Mouse (Mus musculus) MEL-GATA-1-ER (cell line): ENCODE results near the gene Srgap1.

Experiments
- DNase-seq: peaks from one replicate; pipeline ENCODE4 v3.0.0-alpha.2; 2012; ENCODE audit warnings: low read depth; ENCODE audit errors: extremely low read depth

Srgap1 gene

DNA sequence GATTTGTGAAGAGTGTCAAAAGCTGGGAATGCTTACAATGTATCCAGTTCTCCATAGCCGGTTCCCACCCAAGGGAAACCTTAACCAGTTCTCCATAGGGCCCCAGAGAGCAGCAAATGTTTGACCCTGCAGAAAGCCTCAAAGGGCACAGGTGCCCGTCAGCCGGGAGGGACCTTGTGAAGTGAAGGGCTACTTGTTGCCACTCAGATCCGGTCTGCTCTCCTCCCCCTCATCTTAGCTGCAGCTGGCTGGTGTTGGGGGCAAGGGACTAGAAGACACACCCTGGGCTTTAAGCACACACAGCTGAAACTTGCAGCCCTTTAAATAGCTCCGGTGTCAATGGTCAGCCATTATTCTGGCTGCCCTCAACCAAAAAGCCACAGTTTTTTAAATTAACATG lies 30.1 kb downstream of the Srgap1 start:
- no peak for DNase-seq

DNA sequence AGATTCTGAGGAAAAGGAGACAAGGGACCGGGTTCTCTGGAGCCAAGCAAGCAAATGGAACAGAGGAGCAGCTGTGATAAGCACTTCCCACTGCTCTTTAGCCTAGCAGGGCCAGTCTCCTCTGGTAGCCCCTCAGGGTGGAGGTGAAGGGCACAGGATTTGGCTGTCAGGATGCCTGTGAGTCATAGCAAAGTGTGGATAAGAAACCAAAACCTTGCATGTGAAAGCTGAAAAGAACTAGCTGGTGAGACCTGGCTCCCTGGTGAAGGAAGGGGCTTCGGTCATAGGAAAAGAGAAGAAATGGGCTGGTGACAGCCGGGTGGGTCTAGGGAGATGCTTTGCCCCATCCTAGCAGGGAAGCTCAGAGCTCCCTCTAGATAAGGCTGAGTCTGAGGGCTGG lies 30.5 kb downstream of the Srgap1 start:
- no peak for DNase-seq

DNA sequence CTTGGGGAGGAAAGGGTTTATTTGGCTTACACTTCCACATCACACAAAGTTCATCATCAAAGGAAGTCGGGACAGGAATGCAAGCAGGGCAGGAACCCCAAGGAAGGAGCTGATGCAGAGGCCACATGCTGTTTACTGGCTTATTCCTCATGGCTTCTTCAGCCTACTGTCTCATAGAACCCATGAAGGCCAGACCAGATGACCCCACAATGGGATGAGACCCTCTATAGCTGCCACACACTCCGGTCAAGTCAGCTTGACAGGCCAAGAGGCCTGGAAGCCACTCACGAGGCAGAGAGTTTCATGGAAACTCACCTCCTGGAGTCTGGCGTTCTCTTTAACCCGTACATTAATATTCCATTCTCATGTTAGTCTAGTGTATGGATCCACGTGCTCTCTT lies 34.8 kb downstream of the Srgap1 start:
- no peak for DNase-seq

DNA sequence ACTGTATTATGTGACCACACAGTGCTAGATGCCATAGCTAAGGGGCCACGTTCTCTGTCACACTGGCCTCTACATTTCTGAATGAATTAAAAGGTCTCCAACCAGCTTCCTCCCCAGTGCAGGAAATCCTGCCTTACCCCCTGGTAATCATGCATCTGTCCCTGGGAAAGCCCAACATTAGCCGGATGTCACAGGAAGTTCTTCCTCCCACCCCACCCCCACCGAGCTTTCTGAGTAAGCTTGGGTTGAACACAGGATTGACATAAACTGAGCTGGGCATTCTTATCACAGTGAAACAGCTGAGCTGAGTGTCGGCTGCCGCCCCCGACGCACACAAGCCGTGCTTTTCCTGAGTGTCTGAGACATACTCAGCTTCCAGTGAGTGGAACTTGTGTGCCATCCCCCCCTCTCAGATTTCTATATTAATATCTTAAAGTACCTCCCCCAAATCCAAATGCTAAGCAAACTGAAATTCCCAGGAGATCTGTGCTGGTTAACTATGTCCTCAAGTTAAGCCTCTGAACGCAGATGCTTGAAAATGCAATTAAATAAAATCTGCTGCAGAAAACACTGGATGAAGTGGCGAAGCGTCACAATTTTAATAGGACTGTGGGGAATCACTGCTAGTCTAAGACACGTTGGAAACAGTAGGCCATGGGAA lies 38.3 kb downstream of the Srgap1 start:
- peak; percentile 26 for DNase-seq

DNA sequence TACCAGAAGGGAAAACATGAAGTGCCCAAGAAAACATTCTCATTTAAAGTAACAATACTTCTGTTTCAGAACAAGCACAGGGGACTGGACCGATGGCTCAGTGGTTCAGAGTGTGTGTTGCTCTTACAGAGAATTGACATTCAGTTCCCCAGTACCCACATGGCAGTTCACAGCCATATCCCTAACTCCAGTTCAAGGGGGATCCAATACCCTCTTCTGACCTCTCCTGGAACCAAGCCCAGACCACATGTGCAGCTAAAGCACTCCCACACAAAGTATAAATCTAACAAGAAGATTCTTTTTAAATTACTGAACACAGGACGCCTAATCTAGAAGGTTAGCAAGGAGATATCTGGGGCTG lies 38.8 kb downstream of the Srgap1 start:
- no peak for DNase-seq

DNA sequence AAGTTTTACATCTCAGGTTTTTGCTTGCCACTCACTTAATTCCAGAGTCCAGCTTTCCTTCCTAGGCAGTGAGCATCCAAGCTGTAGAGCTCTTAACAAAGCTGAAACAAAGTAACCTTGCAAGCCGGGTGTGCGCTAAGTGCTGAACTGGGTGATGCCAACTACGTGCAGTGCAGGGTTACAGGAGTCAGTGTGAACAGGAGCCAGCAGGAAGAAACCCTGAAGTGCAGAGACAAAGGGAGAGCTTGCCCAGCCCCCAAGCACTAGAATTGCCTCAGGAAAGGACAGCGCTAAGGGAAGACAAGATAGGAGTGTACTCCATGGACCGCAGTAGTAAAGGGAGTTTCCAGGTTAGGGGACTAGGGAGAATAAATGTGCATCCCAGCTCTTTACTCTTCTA lies 40.5 kb downstream of the Srgap1 start:
- no peak for DNase-seq

DNA sequence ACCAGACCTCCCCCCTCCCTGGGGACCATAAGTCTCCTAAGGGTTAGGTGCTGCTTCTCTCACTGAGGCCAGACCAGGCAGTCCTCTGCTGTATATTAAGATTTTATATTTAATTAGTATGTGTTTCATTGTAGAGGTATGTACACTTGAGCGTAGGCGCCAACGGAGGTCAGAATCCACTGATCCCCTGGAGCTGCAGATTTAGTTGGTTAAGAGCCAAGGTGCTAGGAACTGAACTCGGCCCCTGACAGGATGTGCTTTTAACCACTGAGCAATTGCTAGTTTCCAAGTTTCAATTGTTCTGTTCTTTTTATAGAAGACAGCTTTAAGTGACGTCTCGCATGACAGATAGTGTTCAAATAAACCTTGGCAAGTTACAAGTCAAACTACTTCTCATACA lies 41.0 kb downstream of the Srgap1 start:
- DNase-seq, result no peak

DNA sequence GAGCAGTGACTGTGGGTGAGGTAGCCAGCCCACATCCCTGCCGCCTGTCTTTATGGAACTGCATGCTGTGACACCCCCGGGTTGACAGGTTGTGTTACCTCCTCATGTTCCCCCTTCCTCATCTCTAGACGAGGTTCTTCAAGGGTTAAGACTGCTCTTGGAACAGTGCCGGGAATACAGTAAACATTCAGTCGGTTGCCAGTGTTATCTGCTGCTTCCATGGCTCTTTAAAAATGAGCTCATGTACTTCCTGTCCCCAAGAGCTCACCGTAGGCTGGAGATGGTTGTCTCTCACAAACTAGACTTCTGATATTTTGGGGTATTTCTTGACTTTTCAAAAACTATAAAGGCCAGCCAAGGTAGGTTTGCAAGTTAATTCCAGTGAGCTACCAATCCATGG lies 41.6 kb downstream of the Srgap1 start:
- DNase-seq, result no peak

DNA sequence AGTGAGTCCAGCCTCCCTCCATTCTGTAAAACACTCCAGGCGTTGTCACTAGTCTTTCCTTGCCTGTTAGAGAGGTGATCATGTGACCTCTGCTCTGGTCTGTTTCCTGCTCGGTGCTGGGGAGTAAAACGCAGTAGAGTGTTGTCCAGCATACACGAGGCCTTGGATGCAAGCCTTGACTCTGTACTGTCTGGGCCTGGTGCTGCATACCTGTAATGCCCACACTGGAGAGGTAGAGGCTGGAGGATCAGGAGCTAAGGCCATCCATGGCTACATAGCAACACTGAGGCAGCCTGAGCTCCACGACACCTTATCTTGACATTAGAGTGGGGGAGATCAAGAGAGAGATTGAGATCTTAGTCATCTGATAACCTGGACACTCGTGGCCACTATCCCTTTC lies 44.2 kb downstream of the Srgap1 start:
- no peak for DNase-seq

DNA sequence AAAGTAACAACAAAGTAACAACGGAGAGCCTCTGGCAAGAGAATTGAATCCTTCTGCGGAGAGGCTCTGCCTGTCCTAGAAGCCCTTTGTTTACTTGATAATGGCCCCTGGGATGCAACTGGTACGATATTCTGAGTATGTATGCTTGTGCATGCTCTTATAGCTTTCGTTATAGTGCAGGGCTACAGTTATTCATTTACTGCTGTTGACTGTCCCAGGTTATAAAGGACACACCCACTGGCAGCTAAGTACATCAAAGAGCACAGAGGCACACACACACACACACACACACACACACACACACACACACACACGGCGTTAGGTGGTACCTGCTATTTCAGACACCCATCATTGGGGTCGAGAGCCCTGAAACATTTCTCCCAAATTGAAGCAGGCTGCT lies 48.3 kb downstream of the Srgap1 start:
- DNase-seq, result no peak

DNA sequence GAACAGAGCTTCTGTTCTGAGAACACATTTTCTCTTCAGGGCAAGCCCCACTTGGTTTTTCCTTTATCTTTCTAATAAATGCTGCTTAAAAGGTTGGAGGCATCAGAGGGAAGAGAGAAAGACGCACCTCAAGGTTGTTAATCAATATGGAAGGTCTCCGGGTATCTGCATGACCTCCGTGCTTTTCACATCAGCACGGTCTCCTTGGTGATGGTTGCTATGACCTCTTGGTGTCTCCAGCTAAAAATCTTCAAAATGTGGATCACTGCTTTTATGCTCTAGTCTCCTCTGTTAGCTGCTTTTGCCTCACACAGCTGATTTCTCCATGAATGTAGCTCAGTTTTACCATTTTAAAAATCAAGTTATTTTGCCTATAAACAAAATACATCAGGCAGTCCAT lies 50.6 kb downstream of the Srgap1 start:
- DNase-seq, result no peak

DNA sequence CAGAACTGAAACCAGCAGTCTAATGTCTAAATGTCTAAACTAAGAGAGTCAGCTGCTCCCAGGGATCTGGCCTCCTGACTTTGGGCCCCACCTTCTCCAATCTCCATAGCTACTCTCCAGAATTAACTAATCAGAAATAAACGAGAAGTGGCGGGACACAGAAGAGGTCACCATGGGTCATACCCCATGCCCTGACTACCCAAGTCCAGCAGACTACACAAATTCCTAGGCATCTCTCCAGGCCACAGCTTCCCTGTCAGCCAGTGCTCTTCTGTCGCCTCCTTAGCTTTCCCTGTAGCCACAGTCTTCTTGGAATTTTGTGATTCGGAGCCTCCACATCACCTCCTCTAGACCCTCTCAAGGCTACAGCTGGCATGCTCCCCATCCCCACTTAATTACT lies 51.7 kb downstream of the Srgap1 start:
- no peak for DNase-seq

DNA sequence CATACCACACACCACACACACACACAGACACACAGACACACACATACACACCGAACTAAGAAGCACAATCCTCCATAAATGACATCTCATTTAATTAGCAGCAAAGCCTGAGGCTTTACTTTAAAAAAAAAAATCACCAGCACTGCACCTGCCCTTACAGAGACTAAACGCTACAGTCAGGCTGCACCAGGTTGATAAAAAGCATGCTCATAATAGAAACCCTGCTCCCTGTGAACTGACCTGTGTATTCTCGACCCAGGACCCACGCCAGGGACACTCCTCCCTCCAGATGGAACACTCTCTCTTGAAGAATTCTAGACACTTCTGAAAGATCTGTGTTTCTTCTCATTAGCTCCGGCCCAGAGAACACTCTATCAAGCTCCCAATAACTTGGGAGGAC lies 52.5 kb downstream of the Srgap1 start:
- DNase-seq, result no peak

DNA sequence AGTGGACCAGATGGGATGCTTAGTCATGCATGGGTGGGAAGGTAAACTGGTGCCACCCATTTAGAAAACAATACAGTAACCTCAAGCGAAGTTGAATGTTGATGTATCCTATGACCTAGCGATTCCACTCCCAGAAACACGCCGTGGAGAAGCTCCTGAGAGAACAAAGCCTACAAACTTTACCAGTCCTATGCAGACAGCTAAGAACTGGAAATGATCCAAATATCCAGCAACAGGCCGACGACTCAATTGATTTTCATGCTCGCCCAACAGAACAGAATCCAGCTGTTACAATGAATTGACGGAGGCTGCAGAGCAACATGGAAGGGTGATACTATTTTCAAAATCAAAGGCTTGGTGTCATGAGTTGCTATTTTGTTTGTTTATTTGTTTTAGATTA lies 54.5 kb downstream of the Srgap1 start:
- no peak for DNase-seq

DNA sequence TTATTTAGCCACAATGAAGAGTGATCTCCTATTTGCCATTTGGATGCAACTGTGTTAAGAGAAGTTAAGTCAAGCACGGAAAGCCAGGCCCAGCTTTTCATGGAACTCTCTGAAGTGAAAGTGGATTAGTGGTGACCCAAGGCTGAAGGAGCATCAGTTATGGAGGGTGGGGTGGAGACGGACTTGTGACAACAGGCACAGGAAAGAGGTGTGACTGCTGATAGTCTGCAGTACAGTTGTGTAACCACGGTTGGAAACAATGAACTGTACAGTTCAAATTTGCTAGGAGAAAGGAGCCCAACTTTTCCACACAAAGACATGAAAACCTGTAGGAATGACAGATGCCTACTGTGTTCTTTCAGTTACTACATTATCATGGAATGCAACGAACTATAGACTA lies 60.1 kb downstream of the Srgap1 start:
- no peak for DNase-seq

DNA sequence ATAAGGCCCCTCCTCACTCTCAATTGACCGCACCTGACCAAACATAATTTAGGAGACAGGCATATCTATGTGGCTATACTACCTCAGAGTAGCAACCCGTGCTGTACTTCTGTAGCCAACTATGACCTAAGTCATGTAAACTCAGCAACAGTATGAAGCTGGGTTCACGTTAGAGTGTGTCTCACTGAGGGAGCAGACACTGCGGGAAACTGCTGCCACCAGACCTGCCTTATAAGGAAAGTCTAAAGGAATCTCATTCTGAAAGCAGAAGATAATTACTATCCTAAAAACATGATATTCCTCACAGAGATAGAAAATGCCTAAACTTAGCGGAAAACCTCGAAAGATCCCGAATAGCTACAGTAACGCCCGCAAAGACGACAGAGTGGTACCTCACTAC lies 62.2 kb downstream of the Srgap1 start:
- DNase-seq, result no peak

DNA sequence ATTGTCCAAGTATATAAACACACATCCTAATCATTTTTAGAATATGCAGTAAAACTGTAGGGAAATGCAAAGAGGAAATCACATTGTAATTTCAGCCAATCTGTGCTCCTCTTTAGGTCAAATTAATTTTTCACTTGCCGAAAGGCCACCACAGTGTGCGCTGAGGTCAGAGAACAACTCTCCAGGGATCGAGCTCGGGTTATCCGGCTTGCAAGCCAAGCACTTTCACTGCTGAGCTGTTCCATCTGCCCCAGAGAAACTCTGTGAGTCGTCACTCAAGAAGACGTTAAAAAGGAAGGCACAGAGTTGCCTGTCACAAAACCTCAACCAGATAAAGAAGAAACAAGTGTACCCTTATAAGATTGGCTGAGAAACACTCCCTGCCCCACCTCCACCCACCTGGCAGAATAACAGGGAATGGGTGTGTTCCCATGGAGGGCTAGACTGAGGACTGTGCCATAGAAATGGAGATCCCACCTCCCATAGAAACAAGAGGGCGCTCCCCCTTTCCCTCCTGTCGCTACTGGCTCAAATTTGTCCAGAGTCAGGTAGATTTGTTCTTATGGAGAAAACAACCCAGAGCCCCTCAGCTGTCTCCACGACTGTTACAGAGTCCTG lies 63.0 kb downstream of the Srgap1 start:
- DNase-seq, result no peak

DNA sequence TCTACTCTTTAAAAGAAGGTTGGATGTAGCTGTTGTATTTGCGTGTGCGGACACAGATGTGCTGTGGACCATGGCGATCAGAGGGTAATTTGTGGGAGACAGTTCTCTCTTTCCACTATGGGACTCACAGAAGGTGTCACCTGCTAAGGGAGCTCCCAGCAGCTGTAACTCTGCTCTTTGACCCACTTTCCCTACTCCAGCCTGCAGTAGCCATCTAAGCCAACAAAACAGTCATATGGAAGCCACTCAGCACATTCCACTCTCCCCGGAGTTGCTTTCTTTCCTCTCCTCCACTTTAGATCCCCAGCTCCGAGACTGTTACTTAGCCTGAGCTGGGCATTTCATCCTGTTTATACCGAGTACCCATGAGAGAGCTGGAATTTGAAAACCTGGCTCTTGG lies 71.8 kb downstream of the Srgap1 start:
- DNase-seq, result no peak

DNA sequence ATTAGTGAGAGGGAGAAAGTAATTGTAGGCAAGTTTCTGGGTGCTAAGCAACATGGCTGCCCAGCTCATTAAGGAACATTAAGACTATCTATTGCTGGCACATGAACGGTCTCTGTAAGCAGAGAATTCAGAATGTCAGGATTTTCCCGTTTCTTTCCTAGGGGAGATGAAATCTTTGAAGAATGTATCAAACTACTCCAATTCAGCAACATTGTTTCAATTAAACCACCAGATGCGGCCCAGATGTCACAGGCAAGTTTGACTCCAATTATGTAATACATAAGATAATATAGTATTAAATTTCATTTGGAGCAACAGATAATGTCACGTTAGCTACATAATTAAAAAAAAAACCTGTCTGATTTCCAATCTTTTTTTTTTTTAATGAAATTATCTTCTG lies 72.5 kb downstream of the Srgap1 start:
- no peak for DNase-seq

DNA sequence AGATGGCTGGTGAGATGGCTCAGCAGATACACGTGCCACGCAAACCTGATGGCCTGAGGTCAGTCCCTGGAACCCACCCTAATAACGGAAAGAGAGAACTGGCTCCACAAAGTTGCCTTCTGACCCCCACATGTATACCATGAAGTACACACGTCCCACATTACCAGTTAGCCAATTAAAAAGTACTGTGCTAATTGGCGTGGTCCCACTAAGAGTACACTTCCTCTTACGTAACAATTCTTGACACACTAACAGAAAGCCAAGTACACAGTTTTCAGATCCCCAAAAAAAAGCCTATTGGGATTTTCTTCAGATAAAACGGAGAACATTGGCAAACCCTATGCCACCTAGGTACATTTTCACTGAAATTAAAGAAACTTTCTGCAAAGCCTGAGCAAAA lies 73.8 kb downstream of the Srgap1 start:
- DNase-seq, result no peak

DNA sequence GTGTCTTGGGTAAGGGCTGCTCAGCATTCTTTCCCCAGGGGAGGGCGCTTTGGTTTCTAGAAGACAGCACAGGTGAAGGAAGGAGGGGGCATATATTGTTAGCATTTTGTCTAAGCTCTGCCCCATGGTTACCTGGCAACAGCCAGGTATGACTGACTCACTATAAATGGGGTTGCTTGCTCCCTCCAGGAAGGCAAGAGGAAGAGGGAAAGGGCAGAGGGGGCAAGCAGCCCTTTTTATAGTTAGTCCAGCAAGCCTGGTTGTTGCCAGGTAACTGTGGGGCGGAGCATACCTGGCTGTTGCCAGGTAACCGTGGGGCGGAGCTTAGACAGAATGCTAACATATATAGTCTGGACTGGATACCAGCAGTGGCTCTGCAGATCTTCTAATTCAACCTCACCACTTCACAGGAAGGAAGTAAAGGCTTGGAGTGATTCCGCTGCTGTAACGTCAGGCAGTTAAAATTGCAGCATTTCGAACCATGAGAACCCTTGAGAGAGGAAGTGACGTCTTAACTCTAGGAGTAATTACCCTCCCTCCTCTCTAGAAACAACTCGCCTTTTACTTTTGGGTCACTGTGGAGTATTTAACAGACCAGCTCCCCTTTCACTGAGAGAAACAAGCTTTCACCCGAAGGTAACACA lies 74.7 kb downstream of the Srgap1 start:
- no peak for DNase-seq

DNA sequence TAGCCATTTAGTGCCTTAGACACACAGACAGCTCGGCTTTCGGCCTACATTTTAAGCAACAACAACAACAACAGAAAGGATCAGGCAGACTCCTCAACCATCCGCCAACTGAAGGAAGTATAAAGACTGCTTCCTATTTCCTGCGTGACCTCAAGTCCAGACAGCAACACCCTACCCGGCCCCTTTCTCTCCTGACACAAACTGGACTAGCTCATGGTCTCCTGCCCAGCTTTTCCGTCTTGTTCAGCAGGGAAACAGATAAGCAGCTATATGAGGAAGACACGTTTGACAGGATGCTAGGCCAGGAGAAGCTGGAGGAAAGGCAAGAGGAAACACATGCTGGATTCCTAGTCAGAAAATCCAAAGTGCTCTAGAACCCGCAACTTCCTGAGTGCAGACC lies 75.5 kb downstream of the Srgap1 start:
- no peak for DNase-seq

DNA sequence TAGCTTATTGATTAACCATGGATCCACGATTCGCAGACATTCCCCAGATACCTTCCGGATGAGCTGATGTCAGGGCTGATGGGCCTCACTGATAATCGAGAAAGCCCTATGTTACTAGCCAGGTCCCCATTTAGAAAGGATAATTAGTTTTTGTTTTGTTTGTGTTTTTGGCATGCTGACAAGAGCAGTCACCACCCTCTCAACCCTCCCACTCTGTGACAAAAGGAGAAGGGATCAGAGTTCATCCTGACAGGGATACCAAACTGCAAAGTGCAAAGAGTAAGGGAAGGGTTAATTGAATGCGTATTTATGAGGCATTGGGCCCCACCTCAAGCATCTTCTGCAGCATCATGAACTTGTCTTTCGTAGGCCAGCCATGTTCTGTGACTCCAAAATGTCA lies 76.2 kb downstream of the Srgap1 start:
- DNase-seq, result no peak
